Mouse (Mus musculus) left cerebral cortex, adult 8-10 months (tissue): ENCODE results near the gene Tes. TPM values are rescaled to one million over a fixed set of nuclear protein-coding genes. Genes with fewer than 3 reads are reported as not detected.

Experiments
- DNase-seq, 2 experiments: peaks; one replicate each; pipeline ENCODE4 v3.0.0; 2022; ENCODE audit warnings: low spot score in 2 of 2
- total RNA-seq, 4 experiments: library from RNA; stranded (reverse); gene quantifications; 2 replicates each; pipeline ENCODE4 v1.2.4; 2022

The Tes gene
- total RNA-seq, 4 experiments from 2014 or later, result 2.9 to 4.3 (median 3.6) TPM

DNA sequence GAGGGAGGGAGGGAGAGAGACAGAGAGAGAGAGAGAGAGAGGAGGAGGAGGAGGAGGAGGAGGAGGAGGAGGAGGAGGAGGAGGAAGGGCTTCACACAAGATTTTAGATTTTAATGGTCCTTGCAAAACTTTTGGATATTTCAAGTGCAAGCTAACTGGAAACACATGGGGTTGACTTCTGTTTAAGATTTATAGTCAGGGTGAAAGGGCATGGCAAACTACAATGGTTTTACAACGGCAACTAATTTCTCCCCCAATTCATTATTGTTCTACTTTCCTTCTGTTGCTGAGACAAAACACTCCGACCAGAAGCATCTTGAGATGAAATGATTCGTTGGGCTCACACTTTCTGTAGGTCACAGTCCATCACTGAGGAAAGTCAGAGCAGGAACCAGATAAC is 87.6 kb downstream of the Tes start:
- no peak for DNase-seq

Other genes starting within 250 kb of the Tes start
- under 1 TPM in 2 of 4 experiments, not detected in 2; 0.19 to 0.21 TPM for gene Tfec, start 166.7 kb upstream of the Tes start, total RNA-seq
- 10 to 100 TPM; 31.2 to 35.7 (median 33.2) TPM for gene Cav2, start 216.0 kb downstream of the Tes start, total RNA-seq
- gene Cav1, start 241.2 kb downstream of the Tes start, total RNA-seq, result 10 to 100 TPM; 16.8 to 17.9 (median 16.9) TPM